Mouse (Mus musculus) embryo, embryonic 10 days (tissue): ENCODE data around the gene Mreg.
"Not testable (repeated sequence)": the region's sequence is repeated elsewhere in the genome, so short reads cannot be mapped to it uniquely, and the experiment has no call there.

ENCODE experiments used
- DNase-seq: peaks from one replicate; pipeline ENCODE4 v3.0.0-alpha.2; 2015; ENCODE audit warnings: low spot score

The Mreg gene

GRCm38 (mm10) chr1:72211701-72212699 is at the start of gene Mreg:
Mreg (minus strand) TSS chr1:72212307.
- DNase-seq = peak; percentile 78

GRCm38 (mm10) chr1:72256381-72257256 is 44.5 kb upstream of the Mreg start:
- no peak for DNase-seq

DNA sequence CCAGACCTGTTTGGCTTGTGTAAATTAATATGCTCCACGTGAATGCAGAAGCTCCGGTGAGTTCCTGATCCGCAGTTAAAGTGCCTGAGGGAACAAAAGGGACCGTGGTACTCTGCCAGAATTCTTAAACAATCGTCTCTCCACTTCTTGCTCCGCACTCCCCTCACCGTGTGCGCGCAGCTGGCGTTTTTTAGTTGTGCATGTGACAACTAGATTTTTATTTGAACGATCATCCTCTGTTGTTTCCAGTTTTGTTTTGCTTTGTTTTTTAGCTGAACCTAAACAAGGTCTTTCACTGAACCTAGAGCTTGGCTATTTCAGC is 43.7 kb upstream of the Mreg start:
- DNase-seq = no peak

- DNase-seq = peak; percentile 95
Observed at GRCm38 (mm10) chr1:72255062-72255853, 43.2 kb upstream of the Mreg start.

DNA sequence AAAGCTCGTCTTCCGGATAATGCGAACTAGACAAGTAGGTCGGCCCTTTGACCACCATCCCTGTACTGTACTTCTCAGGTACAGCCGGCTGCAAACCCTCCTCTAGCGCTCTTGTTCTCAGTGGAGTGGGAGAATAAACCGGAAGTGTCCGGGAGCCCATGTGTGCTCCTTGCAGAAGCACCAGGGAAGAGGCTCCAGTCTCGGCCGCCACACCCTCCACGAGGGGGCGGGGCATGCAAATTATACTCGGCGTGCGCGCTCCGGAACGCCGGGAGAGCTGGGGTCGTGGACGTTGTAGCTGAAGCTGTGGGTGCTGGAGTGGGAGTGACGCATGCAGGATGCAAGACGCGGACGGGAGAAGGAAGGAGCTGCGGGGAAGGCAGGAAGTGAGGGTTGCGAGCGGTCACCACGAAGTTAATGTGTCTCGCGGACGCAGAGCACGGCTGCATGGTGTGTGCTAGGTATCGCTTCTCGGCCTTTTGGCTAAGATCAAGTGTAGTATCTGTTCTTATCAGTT is 42.5 kb upstream of the Mreg start:
- peak; percentile 96 for DNase-seq

DNA sequence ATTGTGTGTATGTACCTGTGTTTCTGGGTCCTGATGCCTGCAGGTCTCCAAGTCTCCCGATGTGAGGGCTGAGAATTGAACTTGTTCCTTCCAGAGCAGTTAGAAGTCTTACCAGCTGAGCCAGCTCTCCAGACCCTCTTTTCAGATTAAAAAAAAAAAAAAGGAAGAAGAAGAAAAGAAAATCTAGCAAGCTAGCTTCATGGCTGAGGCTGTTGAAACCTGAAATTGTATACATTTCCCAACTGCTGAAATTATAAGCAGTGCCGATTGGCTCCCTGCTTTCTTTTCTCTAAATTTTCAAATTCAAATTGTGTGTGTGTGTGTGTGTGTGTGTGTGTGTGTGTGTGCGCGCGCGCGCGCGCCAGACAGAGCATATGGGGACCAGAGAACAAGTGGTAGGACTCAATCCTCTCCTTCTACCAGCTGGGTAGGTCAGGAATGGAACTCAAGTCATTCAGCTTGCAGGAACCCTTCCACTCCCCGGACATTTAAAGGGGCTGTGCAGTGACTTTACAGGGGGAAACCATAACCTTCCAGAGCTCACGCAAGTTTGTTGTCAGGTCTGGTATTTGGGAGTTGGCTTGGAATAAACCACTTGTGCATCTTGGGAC is 41.9 kb upstream of the Mreg start:
- DNase-seq = peak; percentile 29

GRCm38 (mm10) chr1:72251806-72252205 is 39.7 kb upstream of the Mreg start:
- DNase-seq = no peak

DNA sequence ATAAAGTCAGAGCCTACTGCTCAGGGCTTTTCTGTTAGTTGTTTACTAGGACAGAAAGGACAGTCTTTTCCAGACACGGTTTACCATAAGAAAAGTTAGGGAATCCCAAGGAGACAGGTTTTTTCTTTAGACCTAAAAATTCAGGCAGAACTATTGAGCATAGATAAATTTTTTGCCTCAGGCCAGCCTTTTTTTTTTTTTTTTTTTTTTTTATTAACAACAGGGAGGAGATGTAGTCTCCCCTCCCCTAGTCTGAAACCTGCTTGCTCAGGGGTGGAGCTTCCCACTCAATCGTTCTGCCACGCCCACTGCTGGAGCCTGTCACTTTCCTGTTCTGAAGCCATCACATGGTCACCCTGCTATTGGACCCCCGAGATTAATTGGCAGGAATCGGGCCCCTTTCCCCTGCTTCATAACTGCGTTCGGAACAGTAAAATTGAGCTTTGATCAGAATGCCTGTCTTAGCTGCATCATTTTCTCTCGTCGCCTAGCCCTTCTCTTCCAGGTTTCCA is 36.2 kb upstream of the Mreg start:
- DNase-seq = not testable (repeated sequence)

DNA sequence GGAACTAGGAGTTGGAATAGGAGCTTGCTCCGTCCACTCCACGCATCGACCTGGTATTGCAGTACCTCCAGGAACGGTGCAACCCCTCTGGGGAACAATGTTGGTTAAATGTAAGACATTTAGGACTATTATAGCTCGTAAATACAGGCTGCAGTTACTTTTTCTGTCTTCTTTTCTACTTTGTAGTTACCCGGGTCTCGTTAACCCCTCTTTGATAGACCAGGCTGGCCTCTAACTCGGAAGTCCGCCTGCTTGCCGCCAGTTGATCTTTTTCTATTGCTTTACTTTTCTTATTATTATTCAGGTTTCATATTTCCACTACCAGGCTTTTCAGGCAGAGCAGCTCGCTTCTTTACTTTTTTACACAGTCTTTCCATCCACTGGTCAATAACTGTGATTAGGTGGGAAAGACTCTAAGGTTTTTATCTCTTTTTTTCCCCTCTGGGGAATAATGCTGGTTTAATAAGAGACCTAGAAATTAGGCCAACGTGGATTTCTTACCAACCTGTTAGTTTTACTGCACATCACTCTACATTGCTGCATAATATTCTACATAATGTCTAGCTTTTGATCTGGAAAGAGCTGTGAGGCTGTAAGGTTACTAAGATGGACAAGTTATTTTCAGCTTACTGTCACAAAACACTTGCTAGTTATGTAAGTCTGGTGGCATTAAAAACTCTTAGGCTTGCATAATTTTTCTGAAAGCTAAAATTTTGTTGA is 32.4 kb upstream of the Mreg start:
- DNase-seq = peak; percentile 89

DNA sequence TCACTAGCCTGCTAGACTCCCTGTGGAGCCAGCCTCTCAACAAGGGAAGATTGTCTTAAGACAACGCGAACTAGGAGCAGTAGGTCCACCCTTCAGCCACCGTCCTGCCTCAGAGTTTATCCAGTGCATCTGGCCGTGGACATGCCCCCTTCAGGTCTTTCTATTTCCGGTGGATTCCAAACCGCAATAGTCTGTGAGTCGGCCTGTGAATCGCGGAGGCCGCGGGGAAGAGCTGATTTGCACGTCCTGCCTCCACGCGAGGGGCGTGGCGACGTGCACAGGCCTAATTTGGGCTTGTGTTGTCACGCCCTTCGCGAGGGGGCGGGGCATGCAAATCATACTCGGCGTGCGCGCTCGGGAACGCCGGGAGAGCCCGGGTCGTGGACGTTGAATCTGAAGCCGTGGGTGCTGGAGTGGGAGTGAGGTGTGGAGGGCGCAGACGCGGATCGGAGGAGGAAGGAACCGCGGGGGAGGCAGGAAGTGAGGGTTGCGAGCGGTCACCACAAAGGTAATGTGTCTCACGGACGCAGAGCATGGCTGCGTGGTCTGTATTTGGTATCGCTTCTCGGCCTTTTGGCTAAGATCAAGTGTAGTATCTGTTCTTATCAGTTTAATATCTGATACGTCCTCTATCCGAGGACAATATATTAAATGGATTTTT is 31.7 kb upstream of the Mreg start:
- DNase-seq = peak; percentile 99

DNA sequence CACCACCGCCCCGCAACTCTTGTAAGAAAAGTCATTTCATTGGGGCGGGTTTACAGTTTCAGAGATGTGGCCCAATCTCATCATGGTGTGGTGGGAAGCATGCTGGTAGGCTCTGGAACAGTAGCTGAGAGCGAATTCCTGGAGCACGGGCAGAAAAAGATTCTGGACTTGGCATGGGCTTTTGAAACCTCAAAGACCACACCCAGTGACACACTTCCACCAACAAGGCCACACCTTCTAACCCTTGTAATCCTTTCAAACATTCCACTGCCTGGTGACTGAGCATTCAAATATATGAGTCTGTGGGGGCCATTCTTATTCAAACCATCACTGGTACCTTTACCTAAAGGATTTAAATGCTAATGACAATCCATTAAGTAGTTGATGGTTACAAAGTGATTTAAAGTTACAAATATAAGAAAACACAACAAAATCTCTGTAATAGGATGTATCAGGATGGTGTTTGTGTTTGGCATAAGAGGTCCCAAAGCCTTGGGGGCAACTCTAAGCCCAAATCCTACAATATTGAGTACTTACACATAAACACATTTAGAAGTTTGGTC is 30.6 kb upstream of the Mreg start:
- no peak for DNase-seq

DNA sequence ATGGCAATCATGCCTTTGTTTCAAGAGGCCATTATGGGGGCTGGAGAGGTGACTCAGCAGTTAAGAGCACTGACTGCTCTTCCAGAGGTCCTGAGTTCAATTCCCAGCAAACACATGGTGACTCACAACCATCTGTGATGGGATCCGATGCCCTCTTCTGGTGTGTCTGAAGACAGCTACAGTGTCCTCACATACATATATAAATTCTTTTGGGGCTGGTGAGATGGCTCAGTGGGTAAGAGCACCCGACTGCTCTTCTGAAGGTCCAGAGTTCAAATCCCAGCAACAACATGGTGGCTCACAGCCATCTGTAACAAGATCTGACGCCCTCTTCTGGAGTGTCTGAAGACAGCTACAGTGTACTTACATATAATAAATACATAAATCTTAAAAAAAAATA is 27.0 kb upstream of the Mreg start:
- DNase-seq = not testable (repeated sequence)

DNA sequence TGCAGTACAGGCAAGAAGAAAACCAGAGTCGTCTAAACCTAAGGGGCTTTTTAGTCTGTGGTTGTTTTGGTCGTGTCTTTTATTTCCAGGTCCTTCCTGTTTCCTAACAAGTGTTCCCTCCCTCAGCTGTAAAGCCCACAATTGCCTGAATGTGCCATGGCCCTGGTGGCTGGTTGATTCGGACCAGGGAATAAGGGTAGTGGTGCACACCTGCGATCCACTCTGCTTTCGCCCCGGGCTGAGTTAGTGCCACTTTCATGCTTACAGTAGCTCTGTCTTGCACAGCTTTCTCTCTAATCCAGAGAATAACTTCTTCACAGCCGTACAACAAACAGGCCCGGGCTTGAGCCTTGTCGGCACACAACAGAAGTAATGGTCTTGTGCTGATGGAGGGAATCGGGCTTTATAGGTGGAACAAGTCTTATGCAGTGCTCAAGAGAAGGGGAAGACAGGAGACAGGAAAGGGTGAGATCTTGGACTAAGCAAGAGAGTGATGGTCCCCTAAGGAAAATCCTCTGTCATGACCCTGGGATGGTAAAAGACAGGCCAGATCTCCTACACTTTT is 26.0 kb upstream of the Mreg start:
- DNase-seq = no peak

DNA sequence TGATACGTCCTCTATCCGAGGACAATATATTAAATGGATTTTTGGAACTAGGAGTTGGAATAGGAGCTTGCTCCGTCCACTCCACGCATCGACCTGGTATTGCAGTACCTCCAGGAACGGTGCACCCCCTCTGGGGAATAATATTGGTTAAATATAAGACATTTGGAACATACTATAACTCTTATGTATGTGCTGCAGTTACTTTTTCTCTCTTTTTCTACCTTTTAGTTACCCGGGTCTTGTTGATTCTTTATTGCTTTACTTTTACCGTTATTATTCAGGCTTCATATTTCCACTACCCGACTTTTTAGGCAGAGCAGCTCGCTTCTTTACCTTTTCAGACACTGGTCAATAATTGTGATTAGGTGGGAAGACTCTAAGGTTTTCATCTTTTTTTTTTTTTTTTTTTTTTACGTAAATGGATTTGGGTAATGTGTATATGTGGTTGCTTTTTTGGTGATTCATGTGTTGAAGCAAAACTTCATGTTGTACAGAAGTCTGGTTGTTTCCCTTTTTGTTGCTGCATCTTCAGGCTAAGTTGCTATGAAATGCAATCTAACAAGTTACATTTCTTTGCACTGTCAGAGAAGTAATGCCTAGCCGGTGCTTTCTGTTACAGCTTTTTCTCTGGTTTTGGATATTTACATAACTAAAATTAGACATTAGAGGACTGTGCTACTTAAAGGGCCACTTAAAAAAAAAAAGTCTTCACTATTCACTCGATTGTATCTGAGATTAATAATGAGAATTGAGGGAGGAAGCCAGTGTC is 25.1 kb upstream of the Mreg start:
- DNase-seq = peak; percentile 44

DNA sequence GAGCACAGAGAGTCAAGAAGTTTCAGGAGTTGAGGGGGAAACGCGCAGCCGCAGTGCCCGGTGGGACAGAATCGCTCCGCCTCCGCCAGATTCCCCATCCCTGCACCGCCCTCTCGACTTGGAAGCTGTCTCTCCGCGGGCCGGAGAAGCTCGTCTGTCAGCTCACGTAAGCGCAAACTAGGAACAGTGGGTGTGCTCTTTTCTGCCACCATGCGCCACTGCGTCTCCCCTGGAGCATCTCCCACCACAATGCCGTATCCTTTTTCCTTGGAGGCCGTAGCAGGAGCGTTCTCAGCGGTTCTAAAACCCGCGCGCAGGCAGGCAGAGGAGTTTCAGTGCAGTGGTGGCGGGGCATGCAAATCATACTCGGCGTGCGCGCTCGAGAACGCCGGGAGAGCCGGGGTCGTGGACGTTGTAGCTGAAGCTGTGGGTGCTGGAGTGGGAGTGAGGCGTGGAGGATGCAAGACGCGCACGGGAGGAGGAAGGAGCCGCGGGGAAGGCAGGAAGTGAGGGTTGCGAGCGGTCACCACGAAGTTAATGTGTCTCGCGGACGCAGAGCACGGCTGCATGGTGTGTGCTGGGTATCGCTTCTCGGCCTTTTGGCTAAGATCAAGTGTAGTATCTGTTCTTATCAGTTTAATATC is 24.4 kb upstream of the Mreg start:
- peak; percentile 92 for DNase-seq

GRCm38 (mm10) chr1:72232592-72232991 is 20.5 kb upstream of the Mreg start:
- DNase-seq = not testable (repeated sequence)

DNA sequence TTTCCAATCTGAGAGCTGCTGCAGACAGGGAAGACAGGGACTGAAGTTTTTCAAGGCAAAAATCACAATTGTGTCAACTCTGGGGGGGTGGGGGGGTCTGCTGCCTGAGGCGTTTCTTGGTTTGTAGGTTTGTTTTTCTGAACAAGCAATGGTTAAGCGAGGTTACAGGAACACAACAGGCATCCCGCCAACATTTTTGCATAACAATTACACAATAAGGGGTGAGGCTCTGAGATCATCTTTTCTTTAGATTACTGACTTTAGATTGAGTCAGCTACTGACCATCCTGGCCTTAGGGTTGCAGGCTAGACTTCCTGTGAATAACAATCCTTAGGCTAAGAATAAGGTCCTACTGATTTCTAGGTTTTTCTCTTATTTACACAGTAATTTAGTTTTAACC is 16.9 kb upstream of the Mreg start:
- no peak for DNase-seq

DNA sequence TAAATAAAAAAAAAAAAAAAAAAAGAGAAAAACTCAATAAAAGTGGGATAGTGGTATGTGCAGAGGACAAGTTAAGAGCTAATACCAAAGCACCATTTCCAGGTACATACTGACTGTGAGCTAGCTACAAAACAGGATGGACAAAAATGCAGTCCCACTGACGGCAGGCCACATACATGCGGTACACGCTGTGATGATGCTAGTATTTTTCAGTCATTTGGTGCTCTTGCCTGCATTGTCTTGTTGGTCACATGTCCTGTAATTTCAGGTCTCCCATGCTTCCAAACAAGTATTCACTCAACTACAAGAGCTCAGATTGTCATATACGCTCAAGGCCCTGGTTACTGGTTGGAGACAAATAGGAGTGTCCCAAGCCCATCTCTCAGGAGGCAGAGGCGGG is 15.4 kb upstream of the Mreg start:
- no peak for DNase-seq
